Mouse (Mus musculus): ENCODE measurements around the gene Gpr12. TPM values are rescaled to one million over a fixed set of nuclear protein-coding genes. Genes with fewer than 3 reads are reported as not detected.

Gpr12 gene
- total and polyA plus RNA-seq, 3 experiments, result not detected

Other genes with a start within 250 kb of the Gpr12 start
- gene Wasf3, start 200.3 kb downstream of the Gpr12 start, total RNA-seq (2012; rRNA removed), result not detected in 2 replicates
- not detected for gene Wasf3, start 200.3 kb downstream of the Gpr12 start, polyA plus RNA-seq (2012; ENCODE audit: insufficient read depth in 1 of 2, insufficient read length in 2 of 2, low read depth in 1 of 2, low replicate concordance in 2 of 2, missing spikeins in 1 of 2)
- not detected in 2 replicates for gene Gm6408, start 103.3 kb downstream of the Gpr12 start, total RNA-seq (2012; rRNA removed)
- not detected for gene Gm6408, start 103.3 kb downstream of the Gpr12 start, polyA plus RNA-seq (2012; ENCODE audit: insufficient read depth in 1 of 2, insufficient read length in 2 of 2, low read depth in 1 of 2, low replicate concordance in 2 of 2, missing spikeins in 1 of 2)
- not detected in 2 replicates for gene Gm6370, start 93.9 kb downstream of the Gpr12 start, total RNA-seq (2012; rRNA removed)
- gene Gm6370, start 93.9 kb downstream of the Gpr12 start, polyA plus RNA-seq (2012; ENCODE audit: insufficient read depth in 1 of 2, insufficient read length in 2 of 2, low read depth in 1 of 2, low replicate concordance in 2 of 2, missing spikeins in 1 of 2), result not detected
- gene 4930449I24Rik, start 82.8 kb downstream of the Gpr12 start, total RNA-seq (2012; rRNA removed), result not detected in 2 replicates
- gene 4930449I24Rik, start 82.8 kb downstream of the Gpr12 start, polyA plus RNA-seq (2012; ENCODE audit: insufficient read depth in 1 of 2, insufficient read length in 2 of 2, low read depth in 1 of 2, low replicate concordance in 2 of 2, missing spikeins in 1 of 2), result not detected
- gene Gm3402, start 71.1 kb downstream of the Gpr12 start, total RNA-seq (2012; rRNA removed), result not detected in 2 replicates
- gene Gm3402, start 71.1 kb downstream of the Gpr12 start, polyA plus RNA-seq (2012; ENCODE audit: insufficient read depth in 1 of 2, insufficient read length in 2 of 2, low read depth in 1 of 2, low replicate concordance in 2 of 2, missing spikeins in 1 of 2), result not detected
- not detected in 2 replicates for gene Gm3404, start 59.4 kb downstream of the Gpr12 start, total RNA-seq (2012; rRNA removed)
- not detected for gene Gm3404, start 59.4 kb downstream of the Gpr12 start, polyA plus RNA-seq (2012; ENCODE audit: insufficient read depth in 1 of 2, insufficient read length in 2 of 2, low read depth in 1 of 2, low replicate concordance in 2 of 2, missing spikeins in 1 of 2)
- gene Gm3409, start 47.6 kb downstream of the Gpr12 start, total RNA-seq (2012; rRNA removed), result not detected in 2 replicates
- gene Gm3409, start 47.6 kb downstream of the Gpr12 start, polyA plus RNA-seq (2012; ENCODE audit: insufficient read depth in 1 of 2, insufficient read length in 2 of 2, low read depth in 1 of 2, low replicate concordance in 2 of 2, missing spikeins in 1 of 2), result not detected
- not detected in 2 replicates for gene Gm3415, start 29.1 kb downstream of the Gpr12 start, total RNA-seq (2012; rRNA removed)
- not detected for gene Gm3415, start 29.1 kb downstream of the Gpr12 start, polyA plus RNA-seq (2012; ENCODE audit: insufficient read depth in 1 of 2, insufficient read length in 2 of 2, low read depth in 1 of 2, low replicate concordance in 2 of 2, missing spikeins in 1 of 2)
- gene Usp12, start 209.8 kb upstream of the Gpr12 start, total RNA-seq (2012; rRNA removed), result 22.0 and 24.5 TPM in 2 replicates
- gene Usp12, start 209.8 kb upstream of the Gpr12 start, polyA plus RNA-seq (2012; ENCODE audit: insufficient read depth in 1 of 2, insufficient read length in 2 of 2, low read depth in 1 of 2, low replicate concordance in 2 of 2, missing spikeins in 1 of 2), result 10 to 100 TPM in 1 of 2 experiments, not detected in 1; 24.5 TPM
- gene Rpl21, start 247.7 kb upstream of the Gpr12 start, total RNA-seq (2012; rRNA removed), result 468 and 508 TPM in 2 replicates
- gene Rpl21, start 247.7 kb upstream of the Gpr12 start, polyA plus RNA-seq (2012; ENCODE audit: insufficient read depth in 1 of 2, insufficient read length in 2 of 2, low read depth in 1 of 2, low replicate concordance in 2 of 2, missing spikeins in 1 of 2), result 10 to 100 TPM in 1 of 2 experiments, not detected in 1; 70.7 TPM